Mouse (Mus musculus) inflammation-experienced regulatory T-cells, adult 16 weeks (primary cell): Measurements from ENCODE around the gene Ggps1. TPM values are rescaled to one million over a fixed set of nuclear protein-coding genes. Genes with fewer than 3 reads are reported as not detected.

Experiments used
- polyA plus RNA-seq: library from polyadenylated mRNA; unstranded; fragments of 100-300 nt; shearing (Covaris generic); gene quantifications from one replicate; pipeline ENCODE4 v1.2.1, GENCODE M21; 2017

Gene Ggps1
- 110 TPM for polyA plus RNA-seq

GRCm38 (mm10) chr13:14063013-14063941 is at the start of gene Ggps1, which contains the start of gene Arid4b:
Gene Ggps1 (minus strand): TSS chr13:14063488.
Gene Arid4b (plus strand): TSS chr13:14063232.

GRCm38 (mm10) chr13:14039292-14039965 is 23.9 kb downstream of the Ggps1 start, which contains the start of gene Tbce:
Gene Tbce (minus strand): TSS chr13:14039638.

Other genes starting within 250 kb of the Ggps1 start
- 41.1 TPM for gene B3galnt2, start 109.0 kb downstream of the Ggps1 start, polyA plus RNA-seq
- gene Tbce, start 23.9 kb downstream of the Ggps1 start, polyA plus RNA-seq: 100 TPM
- 176 TPM for gene Arid4b, start 256 bp downstream of the Ggps1 start, polyA plus RNA-seq